Mouse (Mus musculus) kidney, embryonic 14.5 days (tissue): Measurements from ENCODE around the gene Gng2. TPM values are rescaled to one million over a fixed set of nuclear protein-coding genes. Genes with fewer than 3 reads are reported as not detected.

Experiments used
- ATAC-seq: fragments of 200-750 bp; cut with Nextera tagmentation; 2 replicates; pipeline ENCODE4 v1.8.0; 2017; ENCODE audit warnings: moderate number of reproducible peaks, mild to moderate bottlenecking, moderate TSS enrichment, moderate library complexity; ENCODE audit not compliant: low FRiP score, low TSS enrichment
- H3K27ac ChIP-seq: fragments of 300-500 bp; sonication (generic); 2 replicates; pipeline ENCODE4 v1.5.1; 2014; ENCODE audit warnings: low read depth, mild to moderate bottlenecking, low read length, moderate library complexity, mixed read lengths
- H3K27me3 ChIP-seq: fragments of 300-500 bp; sonication (generic); 2 replicates; pipeline ENCODE4 v1.6.1; 2014; ENCODE audit warnings: mild to moderate bottlenecking, low read length; ENCODE audit not compliant: control insufficient read depth, insufficient read depth
- H3K36me3 ChIP-seq: fragments of 300-500 bp; sonication (generic); 2 replicates; pipeline ENCODE4 v1.6.1; 2014; ENCODE audit warnings: low read length, mixed read lengths; ENCODE audit not compliant: control insufficient read depth, insufficient read depth
- H3K4me1 ChIP-seq: fragments of 300-500 bp; sonication (generic); 2 replicates; pipeline ENCODE4 v1.6.1; 2014; ENCODE audit warnings: low read length, mixed read lengths; ENCODE audit not compliant: control insufficient read depth, insufficient read depth
- H3K4me2 ChIP-seq: fragments of 300-500 bp; sonication (generic); replicated peaks from 2 replicates; pipeline ENCODE4 v1.6.1; 2014; ENCODE audit warnings: low read depth, mild to moderate bottlenecking, low read length
- H3K4me3 ChIP-seq: fragments of 300-500 bp; sonication (generic); 2 replicates; pipeline ENCODE4 v1.5.1; 2014; ENCODE audit warnings: mild to moderate bottlenecking, low read length
- H3K9ac ChIP-seq: fragments of 300-500 bp; sonication (generic); 2 replicates; pipeline ENCODE4 v1.6.1; 2014; ENCODE audit warnings: low read depth, mild to moderate bottlenecking, low read length, moderate library complexity
- H3K9me3 ChIP-seq: fragments of 300-500 bp; sonication (generic); 2 replicates; pipeline ENCODE4 v1.6.1; 2016; ENCODE audit warnings: low read length; ENCODE audit not compliant: control insufficient read depth
- WGBS: fragments of 180-500 bp; shearing (Covaris S2); extraction: QIAGEN DNeasy Blood & Tissue Kit; methylation state at CpG from one replicate; pipeline ENCODE4 v1.1.7; 2014; 5-methylcytosine and 5-hydroxymethylcytosine counted together
- polyA plus RNA-seq: library from polyadenylated mRNA; unstranded; fragments of >200 nt; fragmentation: Nextera tagmentation; extraction: Ambion mirVana; gene quantifications from 2 replicates; pipeline ENCODE4 v1.2.1, GENCODE M21; 2014

Gng2 gene
- polyA plus RNA-seq, 1 experiment from 2014 or later = 52.9 TPM

DNA sequence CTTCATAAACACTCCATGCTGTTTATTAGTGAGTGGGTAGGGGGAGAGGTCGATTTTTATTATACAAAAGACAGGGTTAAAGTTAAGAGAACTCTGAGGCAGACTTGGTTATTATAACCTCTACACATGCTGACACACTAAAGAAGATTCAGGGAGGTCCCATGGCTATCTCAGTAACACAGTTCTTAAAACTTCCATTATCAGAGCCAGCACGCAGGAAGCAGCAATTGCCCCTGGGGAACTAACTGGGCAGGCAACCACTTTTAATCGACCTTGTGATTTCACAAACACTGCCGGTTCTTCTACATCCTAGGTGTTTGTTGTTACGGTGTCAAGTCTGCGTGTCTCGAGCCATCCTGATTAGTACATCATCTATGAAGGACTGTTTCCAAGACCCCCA lies 22.4 kb downstream of the Gng2 start:
- Histone ChIP-seq H3K36me3 (no peaks in the 10 kb centered on the region; the same call in 1 of the 2 replicates), H3K27ac (no peak overlapping the region), H3K4me1 (no peaks in the 10 kb centered on the region), H3K4me2 (no peak overlapping the region), H3K9me3 (no peaks in the 10 kb centered on the region), H3K9ac (no peak overlapping the region), H3K27me3 (no peaks in the 10 kb centered on the region), H3K4me3 (no peak overlapping the region)
- 90% methylated on average over 7 of the region's 7 CpGs for WGBS
- no peak for ATAC-seq

GRCm38 (mm10) chr14:19950812-19951211 lies 26.6 kb downstream of the Gng2 start:
- no peaks in the 10 kb centered on the region; the same call in 1 of the 2 replicates for H3K36me3 ChIP-seq
- H3K4me1 ChIP-seq = no peaks in the 10 kb centered on the region
- no peak overlapping the region for H3K9ac ChIP-seq
- no peak for ATAC-seq
- H3K27ac ChIP-seq = no peak overlapping the region
- no peaks in the 10 kb centered on the region for H3K27me3 ChIP-seq
- no peak overlapping the region for H3K4me2 ChIP-seq
- H3K4me3 ChIP-seq = no peak overlapping the region
- H3K9me3 ChIP-seq = no peaks in the 10 kb centered on the region
- WGBS = 90% methylated on average over 4 of the region's 4 CpGs

GRCm38 (mm10) chr14:19949475-19949874 lies 28.0 kb downstream of the Gng2 start:
- no peak overlapping the region for H3K4me2 ChIP-seq
- no peak overlapping the region for H3K27ac ChIP-seq
- ATAC-seq = no peak
- 85% methylated on average over 2 of the region's 2 CpGs for WGBS
- H3K9ac ChIP-seq = no peak overlapping the region
- no peak overlapping the region for H3K4me3 ChIP-seq
- no peaks in the 10 kb centered on the region for H3K9me3 ChIP-seq
- H3K27me3 ChIP-seq = no peaks in the 10 kb centered on the region
- H3K4me1 ChIP-seq = no peaks in the 10 kb centered on the region
- no peaks in the 10 kb centered on the region for H3K36me3 ChIP-seq

DNA sequence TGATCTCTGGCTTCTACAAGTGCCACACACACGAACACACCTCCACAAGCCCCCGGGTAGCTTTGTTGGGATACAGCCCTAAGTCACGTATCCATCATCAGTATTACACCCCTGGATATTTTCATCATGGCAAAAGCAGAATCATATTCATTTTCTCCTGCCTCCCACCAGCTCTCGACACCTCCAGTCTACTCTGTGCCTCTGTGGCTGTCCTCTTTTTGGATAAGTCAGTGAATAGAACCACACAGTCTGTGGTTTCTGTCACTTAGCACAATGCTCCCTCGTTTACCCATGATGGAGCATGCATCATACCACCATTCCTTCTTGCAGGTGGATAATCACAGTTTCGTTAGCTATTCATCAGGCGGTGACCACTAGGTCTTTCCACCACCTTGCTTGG lies 31.2 kb downstream of the Gng2 start:
- H3K27me3 ChIP-seq = no peaks in the 10 kb centered on the region
- no peak for ATAC-seq
- no peaks in the 10 kb centered on the region for H3K36me3 ChIP-seq
- 93% methylated on average over 7 of the region's 7 CpGs for WGBS
- no peak overlapping the region for H3K4me3 ChIP-seq
- no peak overlapping the region for H3K27ac ChIP-seq
- H3K4me1 ChIP-seq = no peaks in the 10 kb centered on the region
- H3K4me2 ChIP-seq = no peak overlapping the region
- H3K9ac ChIP-seq = no peak overlapping the region
- H3K9me3 ChIP-seq = no peaks in the 10 kb centered on the region

- no peak overlapping the region for H3K4me3 ChIP-seq
- H3K4me1 ChIP-seq = no peaks in the 10 kb centered on the region
- no peaks in the 10 kb centered on the region for H3K27me3 ChIP-seq
- H3K27ac ChIP-seq = no peak overlapping the region
- ATAC-seq = no peak
- WGBS = 56% methylated on average over 3 of the region's 3 CpGs
- H3K9ac ChIP-seq = no peak overlapping the region
- no peaks in the 10 kb centered on the region for H3K36me3 ChIP-seq
- H3K9me3 ChIP-seq = no peaks in the 10 kb centered on the region
- H3K4me2 ChIP-seq = no peak overlapping the region
Measured at GRCm38 (mm10) chr14:19942732-19943131, 34.7 kb downstream of the Gng2 start.

GRCm38 (mm10) chr14:19942329-19942728 lies 35.1 kb downstream of the Gng2 start:
- H3K9ac ChIP-seq = no peak overlapping the region
- ATAC-seq = no peak
- H3K27me3 ChIP-seq = no peaks in the 10 kb centered on the region
- H3K9me3 ChIP-seq = no peaks in the 10 kb centered on the region
- no peaks in the 10 kb centered on the region for H3K36me3 ChIP-seq
- H3K27ac ChIP-seq = no peak overlapping the region
- WGBS = 91% methylated on average over 4 of the region's 4 CpGs
- H3K4me1 ChIP-seq = no peaks in the 10 kb centered on the region
- H3K4me2 ChIP-seq = no peak overlapping the region
- H3K4me3 ChIP-seq = no peak overlapping the region

DNA sequence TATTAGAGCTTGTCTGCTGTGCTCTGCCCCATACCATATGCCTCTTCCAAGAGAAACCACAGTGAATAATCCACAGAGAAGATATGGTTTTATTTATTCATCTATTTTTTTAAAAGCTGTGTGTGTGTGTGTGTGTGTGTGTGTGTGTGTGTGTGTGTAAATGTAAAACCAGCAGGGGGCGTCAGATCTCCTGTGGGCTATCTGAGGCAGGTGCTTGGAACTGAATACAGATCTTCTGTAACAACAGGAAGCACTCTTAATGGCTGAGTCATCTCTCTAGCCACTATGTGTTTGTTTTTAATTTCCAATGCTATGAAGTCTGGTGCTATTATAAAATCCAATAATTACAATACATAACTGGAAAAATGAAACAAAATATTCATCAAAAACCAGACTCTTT lies 37.4 kb downstream of the Gng2 start:
- no peaks in the 10 kb centered on the region for H3K9me3 ChIP-seq
- no peak overlapping the region for H3K4me3 ChIP-seq
- H3K27ac ChIP-seq = no peak overlapping the region
- no peaks in the 10 kb centered on the region for H3K4me1 ChIP-seq
- no peaks in the 10 kb centered on the region for H3K36me3 ChIP-seq
- no peak overlapping the region for H3K4me2 ChIP-seq
- ATAC-seq = no peak
- H3K9ac ChIP-seq = no peak overlapping the region
- WGBS = 92% methylated on average over 1 of the region's 1 CpGs
- no peaks in the 10 kb centered on the region for H3K27me3 ChIP-seq

DNA sequence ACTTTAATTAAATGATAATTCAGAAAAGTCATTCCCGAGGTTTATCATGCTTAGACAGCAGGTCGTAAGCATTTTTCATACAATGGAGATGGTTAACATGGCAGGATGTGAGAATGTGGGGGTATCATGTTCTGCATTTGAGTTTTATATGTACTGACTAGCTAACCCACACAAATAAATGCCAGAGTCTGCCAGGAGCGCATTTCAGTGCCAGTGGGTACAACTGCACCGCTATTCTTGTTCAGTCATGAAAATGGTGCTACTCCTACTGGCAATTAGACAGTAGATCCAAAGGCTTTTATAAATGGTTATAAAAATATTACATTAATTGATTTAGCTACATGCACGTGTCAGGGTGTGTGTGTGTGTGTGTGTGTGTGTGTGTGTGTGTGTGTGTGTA lies 38.9 kb downstream of the Gng2 start:
- ATAC-seq = no peak
- WGBS = 92% methylated on average over 5 of the region's 5 CpGs
- no peak overlapping the region for H3K4me2 ChIP-seq

GRCm38 (mm10) chr14:19935084-19935483 lies 42.3 kb downstream of the Gng2 start:
- ATAC-seq = no peak
- H3K4me3 ChIP-seq = no peak overlapping the region
- H3K27ac ChIP-seq = no peak overlapping the region
- no peaks in the 10 kb centered on the region for H3K4me1 ChIP-seq
- H3K36me3 ChIP-seq = no peaks in the 10 kb centered on the region
- no peak overlapping the region for H3K4me2 ChIP-seq
- H3K9ac ChIP-seq = no peak overlapping the region
- no peaks in the 10 kb centered on the region for H3K9me3 ChIP-seq
- WGBS = 93% methylated on average over 3 of the region's 3 CpGs
- no peaks in the 10 kb centered on the region for H3K27me3 ChIP-seq

More for the DNA sequence above, 38.9 kb downstream of the Gng2 start:
- H3K4me3 ChIP-seq = no peak overlapping the region
- no peak overlapping the region for H3K27ac ChIP-seq
- no peaks in the 10 kb centered on the region for H3K27me3 ChIP-seq
- no peaks in the 10 kb centered on the region for H3K9me3 ChIP-seq
- no peaks in the 10 kb centered on the region for H3K36me3 ChIP-seq
- H3K9ac ChIP-seq = no peak overlapping the region
- H3K4me1 ChIP-seq = no peaks in the 10 kb centered on the region

DNA sequence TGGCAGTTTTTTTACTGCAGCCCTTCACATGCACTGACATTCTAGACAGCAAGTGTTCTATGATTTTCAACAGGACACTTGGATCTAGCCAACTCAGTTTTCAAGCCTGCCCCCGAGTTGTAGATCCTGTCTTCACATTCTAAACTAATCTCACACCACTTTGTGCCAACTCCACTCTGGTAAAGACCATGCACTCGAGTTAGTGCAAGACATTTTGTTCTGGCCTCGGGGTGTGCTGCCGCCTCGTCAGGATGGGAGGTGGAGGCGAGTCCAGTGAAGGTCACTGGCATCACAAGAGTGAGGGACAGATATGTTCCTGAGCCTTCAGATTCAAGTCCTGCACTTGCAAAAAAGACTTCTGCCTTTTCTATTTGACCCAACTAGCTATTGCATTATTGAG lies 44.1 kb downstream of the Gng2 start:
- no peaks in the 10 kb centered on the region for H3K36me3 ChIP-seq
- no peaks in the 10 kb centered on the region for H3K4me1 ChIP-seq
- WGBS = 85% methylated on average over 6 of the region's 6 CpGs
- H3K9me3 ChIP-seq = no peaks in the 10 kb centered on the region
- H3K4me3 ChIP-seq = no peak overlapping the region
- H3K27me3 ChIP-seq = no peaks in the 10 kb centered on the region
- H3K9ac ChIP-seq = no peak overlapping the region
- no peak for ATAC-seq
- H3K4me2 ChIP-seq = no peak overlapping the region
- H3K27ac ChIP-seq = no peak overlapping the region
